Mouse (Mus musculus) cerebellum, adult 11-12 months (tissue): ENCODE measurements around the gene Smim14.
"Not testable (repeated sequence)": the region's sequence is repeated elsewhere in the genome, so short reads cannot be mapped to it uniquely, and the experiment has no call there.

Source experiments
- DNase-seq: peaks from one replicate; pipeline ENCODE4 v3.0.0; 2022

Gene Smim14

DNA sequence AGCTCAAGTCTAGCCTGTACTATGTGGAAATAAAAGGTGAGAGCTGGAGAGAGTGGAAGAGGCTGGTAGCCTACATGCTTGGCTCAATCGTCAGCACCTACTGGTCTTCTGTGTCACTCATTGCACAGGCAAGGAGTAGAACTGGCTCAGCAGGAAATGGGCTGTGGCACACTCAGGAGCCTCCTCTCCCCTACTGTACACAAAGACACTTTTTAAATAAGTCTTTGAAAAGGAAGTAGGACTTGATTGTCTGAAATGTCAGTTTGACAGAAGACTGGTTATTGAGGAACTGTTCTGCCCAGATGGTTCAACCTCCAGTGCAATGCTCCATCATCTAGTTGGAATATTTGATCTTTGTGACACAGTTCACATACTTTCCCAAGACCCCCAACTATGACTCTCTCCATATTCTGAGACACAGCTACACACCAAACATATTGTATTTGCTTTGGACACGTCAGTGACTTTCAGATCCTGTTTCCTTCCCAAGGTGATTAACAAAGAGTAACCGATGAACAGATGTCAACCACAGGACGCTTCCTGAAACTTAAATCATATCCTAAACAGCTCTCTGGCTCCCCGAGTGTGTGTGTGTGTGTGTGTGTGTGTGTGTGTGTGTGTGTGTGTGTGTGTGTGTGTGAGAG, 22.2 kb downstream of the Smim14 start:
- DNase-seq, result no peak

DNA sequence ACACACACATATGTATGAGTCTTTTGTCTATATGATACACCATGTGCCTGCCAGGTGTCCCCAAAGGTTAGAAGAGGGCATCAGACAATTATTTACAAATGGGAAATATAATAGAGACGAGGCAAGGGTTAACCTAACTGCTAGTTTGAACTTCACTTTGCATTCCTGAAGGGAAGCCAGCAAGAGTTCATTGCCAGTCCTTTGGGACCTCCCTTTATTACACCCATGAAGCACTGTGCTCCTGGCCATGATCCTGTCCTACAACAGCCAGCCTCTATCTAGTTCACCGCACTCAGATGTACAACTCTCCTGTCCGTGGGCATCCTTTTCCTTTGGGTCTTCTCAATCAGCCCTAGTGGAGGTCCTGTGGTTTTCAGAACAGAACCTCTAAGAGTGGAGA, 23.5 kb downstream of the Smim14 start:
- no peak for DNase-seq

DNA sequence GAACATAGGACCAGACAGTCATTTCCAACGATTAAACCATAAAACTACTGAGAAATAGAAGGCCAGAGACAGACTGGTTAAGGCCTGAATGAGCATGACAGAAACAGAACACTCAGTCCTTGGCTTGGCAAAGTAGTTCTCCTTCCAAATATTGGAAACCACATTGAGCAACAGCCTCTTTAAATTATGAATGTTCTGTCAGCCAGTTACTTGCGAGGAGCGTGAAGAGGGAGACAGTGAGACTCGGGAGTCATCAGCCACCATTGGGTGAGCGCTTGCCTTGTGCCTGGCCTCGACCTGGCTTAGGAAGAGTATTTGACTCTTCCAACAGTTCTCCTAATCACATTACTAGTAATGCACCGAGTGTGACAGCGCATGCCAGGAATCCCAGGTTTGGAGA, 28.6 kb downstream of the Smim14 start:
- no peak for DNase-seq

DNA sequence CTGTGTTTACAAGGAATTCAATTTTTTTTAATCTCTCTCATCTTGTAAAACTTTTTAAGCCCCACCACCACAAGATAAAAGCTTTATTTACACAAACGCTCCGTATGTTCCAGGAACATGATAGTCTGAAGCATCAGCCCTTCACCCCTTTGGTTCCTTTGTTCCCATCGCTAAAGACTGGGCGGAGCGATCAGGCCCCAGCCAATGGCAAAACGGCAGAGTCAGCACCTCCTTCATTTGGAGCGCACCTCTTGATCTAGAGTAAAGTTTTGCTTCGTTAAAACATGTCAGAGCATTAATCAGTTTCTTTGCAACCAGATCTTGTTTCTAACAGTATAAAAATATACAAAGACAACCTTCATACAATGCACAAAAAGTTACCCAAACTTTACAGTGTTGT, 31.2 kb downstream of the Smim14 start:
- no peak for DNase-seq

DNA sequence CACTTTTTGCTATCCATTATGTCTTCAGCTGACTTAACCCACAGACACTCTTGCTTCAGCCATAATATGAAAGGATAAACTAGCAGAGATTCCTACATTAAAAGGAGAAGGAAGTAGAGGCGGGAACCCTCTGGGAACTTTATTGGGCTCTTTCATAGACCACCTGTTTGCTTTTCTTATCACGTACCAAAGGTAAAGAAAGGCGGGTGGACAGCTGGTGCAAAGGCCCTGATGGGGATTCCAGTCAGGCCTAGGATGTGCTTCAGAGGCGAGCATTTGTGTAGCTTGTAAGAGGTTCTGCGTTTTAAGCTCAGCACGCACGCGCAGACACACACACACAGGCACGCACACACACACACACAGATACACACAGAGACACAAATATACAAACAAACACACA, 35.6 kb downstream of the Smim14 start:
- no peak for DNase-seq

DNA sequence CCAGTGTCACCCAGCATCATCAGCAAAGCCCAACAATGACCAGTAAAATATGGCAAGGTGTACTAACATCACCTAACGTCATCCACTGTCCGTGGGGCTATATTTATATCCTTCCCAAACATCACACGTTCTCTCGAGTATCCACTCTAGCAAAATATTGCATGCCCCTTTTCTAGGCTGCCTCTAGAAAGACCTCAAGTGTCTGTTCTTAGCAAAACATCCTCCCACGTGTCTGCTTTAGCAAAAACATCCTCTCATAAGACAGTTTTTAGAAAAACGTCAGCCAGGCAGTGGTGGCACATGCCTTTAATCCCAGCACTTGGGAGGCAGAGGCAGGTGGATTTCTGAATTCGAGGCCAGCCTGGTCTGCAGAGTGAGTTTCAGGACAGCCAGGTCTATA, 36.8 kb downstream of the Smim14 start:
- DNase-seq, result no peak

DNA sequence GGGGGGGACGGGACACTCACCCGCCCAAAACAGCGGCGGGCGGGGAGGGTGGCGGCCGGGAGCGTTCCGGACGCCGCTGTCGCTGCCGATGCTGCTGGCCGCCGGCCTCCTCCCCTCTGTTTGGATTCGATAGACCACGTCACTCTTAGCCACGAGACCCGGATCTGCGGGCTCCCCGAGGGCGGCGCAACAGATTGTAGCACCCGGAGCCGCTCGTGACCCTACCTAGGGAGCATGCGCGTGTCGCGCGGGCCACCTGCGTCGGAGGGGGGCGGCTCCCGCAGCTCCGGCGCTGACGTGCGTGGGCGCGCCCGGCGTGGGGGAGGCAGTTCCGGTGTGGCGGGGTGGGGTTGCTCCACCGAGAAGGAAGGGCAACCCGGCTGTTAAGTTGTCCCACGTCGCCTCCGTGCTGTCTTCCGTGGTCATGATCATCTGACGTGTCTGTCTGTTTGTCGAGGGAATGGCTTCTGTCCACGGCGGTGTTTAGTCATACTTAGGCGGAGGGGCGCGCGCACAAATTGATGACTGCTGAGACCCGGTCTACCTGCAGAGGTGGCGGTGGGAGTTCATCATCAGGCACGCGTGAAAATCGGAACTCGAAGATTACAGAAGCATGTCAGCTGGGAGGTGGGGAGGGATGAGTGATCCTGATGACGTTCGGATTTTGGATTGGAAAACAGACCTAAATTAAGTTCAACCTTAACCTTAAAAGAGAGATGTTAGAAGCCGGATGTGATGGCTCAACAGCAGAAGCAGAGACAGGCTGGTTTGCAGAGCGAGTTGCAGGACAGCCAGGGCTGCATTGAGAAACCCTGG, 44.1 kb downstream of the Smim14 start, which contains the start of gene Gm43552:
Gm43552 (minus strand) TSS at position 118 of the 816 bp plus-strand sequence.
- DNase-seq, result peak; percentile 98

DNA sequence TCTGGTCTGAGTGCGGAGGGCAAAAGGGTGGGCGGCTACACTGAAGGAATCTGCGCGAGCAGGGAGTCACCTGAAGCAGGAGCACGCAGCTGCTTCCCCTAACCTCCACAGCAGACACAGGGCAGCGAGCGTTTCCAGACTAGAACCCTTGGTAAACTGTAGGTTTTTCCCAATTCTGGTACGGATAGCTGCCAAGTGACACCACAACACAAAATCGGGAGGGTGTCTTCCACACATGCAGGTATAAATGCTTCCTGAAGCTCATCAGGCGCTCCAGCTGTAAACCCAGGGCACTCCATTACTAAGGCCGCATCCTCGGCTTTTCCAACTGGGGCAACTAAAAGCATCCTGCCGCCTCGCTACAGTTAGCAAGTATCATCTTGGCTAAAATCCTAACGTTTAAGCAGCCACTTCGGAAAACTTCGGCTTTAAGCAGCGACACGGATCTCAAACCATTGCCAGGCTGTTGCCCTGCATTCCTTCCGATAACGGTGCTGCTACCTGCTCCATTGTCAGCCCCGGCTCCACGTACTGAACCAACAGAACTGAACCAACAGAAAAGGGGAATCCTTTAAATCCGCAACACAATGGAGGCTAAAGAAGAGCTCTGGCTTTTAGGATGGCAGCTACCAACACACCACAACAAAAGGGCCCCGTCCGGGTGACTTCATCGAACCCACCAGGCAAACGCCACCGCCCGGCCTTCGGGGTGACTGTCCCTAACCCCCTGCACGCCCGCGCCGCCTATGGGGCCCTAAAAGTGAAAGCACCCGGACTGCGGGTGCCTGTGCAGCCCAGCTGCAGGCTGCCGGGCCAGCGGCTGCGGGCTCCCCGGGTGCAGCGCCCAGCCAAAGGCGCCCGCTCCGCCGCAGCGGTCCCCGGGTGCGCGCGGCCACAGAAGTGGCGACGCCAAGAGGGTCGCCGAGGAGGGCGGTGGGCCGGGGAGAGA, 44.9 kb downstream of the Smim14 start:
- DNase-seq, result peak; percentile 77

DNA sequence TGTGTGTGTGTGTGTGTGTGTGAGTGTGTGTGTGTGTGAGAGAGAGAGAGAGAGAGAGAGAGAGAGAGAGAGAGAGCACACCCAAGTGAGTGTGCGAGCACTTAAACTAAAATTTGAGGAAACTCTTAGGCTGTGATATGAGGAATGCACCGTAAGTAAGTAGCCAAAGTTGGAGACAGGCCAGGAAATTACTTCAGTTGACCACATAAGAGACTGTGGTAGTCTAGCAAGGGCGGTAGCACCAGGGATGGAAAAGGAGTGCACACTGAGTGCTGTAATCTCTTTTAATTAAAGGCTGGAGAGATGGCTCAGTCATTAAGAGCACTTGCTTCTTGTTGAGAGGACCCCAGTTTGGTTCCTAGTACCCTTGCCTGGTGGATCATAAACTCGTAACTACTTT, 47.2 kb downstream of the Smim14 start:
- DNase-seq, result no peak

DNA sequence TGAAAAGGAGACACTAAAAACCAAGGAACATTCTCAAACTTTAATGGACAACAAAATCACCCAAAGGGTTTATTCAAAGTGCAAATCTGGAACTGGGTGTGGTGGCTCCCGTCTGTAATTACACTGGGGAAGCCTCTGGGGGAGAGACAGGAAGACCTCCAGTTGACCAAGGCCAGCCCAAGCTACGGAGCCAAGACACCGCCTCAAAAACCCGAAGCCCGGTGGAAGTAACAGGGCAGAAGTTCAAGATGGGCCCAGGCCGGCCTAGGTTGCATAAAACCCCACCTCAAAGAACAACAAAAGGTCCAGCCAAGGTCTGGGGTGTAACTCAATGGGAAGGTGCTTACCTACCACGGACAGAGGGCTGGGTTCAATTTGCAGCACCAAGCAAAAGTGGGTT, 48.3 kb downstream of the Smim14 start:
- DNase-seq, result no peak

DNA sequence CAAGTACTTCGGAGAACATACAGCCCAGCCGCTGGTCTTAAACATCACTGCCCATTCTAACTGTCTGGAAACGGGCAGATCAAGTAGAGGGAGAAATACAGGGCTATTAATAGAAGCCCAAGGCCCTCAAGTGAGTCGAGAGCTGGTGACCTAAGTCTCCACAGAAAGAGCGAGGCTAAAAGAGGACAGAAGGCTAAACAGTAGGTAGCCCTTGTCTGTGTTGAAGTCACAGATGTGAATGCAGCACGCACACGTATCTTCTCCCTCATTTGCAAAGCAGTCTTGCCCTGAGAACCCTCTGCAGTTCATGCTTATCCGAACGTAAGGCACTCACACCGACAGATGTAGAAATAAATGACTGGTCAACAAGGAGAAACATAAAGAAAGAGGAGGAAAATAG, 49.6 kb downstream of the Smim14 start:
- DNase-seq, result no peak

DNA sequence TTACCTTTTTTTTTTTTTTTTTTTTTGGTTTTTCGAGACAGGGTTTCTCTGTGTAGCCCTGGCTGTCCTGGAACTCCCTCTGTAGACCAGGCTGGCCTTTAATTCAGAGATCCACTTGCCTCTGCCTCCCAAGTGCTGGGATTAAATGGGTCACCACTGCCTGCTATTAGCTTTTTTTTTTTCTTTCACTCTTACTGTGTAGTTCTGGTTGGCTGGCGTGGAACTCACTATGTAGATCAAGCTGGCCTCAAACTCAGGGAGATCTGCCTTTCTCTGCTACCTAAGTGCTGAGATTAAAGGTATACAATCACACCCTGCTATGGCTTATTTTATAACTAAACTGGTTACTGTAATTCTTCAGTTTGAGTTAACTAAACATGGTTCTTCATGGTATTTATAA, 50.5 kb downstream of the Smim14 start:
- DNase-seq, result no peak

DNA sequence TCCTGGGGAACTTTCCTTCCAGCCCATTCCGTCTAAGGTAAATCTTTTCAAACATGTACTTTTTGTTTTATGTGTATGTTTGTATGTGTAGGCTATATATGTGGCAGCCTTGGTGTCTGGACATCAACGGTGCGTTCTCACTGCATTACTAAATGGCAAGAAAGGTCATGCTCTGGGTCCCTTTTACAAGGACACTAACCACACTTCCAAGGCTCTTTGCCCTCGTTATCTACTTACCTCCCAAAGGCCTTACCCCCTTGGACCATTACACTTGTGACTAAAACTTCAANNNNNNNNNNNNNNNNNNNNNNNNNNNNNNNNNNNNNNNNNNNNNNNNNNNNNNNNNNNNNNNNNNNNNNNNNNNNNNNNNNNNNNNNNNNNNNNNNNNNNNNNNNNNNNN, 54.0 kb downstream of the Smim14 start:
- DNase-seq, result no peak

DNA sequence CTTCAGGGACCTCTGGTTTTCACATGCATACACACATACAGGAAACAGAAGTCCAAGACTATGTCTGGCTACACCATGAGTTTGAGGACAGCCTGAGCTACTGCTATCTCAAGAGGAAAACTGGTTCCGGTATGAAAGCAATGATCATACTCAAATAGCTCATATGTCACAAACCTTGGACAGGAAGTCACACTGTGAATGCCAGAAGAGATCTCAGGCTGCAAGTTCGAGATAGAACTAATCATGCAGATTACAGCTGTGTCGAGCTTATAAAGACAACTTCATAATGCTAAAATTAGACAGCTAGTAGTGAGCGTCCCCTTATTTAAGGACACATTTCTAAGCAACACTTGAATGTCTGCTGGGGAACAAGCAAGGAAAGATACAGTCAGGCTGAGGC, 56.5 kb downstream of the Smim14 start:
- no peak for DNase-seq

DNA sequence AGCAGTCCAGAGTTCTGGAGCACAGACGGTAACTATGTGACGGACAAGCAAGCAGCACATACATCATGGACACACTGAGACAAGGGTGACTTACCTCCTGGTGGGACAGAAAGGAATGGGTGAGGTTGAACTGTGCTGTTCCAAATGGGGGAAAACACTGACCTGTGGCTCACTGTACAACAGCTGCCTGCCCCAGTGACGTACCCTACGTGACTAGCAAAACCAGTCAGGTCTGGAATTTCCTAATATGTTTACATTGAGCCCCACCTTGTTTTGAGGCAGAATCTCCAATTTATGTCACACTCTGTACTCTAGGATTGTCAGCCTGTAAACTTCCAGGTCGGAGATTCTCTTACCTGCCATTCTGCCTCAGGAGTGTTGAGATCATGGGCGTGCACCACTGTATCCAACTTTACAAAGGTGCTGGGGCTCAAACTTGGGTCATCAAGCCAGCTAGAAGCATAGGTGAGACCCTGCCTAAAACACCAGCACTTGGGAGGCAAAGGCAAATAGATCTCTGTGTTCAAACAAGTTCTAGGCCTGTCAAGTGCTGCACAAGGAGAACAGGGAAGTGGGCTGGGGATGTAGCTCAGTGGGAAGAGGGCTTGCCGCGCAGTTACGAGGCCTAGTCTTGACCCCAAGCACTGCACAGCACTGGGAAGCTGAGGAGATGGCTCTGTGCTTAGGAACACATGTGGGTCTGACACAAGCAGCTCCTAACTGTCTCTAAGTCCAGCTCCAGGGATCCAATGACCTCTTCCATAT, 57.1 kb downstream of the Smim14 start:
- no peak for DNase-seq

DNA sequence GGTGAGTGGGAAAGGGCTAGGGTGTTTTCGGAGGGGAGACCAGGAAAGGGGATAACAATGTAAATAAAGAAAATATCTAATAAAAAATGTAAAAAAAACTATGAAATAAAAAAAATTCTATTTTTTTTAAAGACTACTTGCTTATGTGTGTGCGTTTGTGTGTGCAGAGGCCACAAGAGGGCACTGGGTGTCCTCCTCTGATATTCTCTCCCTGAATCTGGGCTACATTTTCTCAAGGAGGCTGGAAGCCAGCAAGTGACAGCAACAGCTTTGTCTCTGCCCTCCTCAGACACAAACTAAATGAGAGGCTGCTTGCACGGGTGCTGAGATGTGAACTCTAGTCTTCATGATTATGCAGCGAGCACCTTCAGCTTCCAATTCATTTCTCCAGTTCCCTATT, 58.8 kb downstream of the Smim14 start:
- DNase-seq, result peak; percentile 40

DNA sequence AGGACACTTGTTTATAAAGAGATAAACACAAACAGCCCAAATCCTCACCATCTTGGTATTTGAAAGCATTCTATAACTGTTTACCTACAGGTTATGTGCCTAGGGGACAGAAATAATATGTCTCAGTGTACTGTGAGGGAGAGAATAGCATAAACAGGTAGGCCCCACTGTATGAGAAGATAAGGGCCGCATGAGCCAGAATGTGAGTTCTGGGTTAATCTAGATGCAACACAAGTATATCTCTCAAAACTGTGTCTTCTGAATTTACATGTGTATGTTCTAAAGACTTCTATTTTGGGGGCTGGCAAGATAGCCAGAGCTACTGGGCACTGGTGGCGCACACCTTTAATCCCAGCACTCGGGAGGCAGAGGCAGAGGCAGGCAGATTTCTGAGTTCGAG, 60.2 kb downstream of the Smim14 start:
- not testable (repeated sequence) for DNase-seq

DNA sequence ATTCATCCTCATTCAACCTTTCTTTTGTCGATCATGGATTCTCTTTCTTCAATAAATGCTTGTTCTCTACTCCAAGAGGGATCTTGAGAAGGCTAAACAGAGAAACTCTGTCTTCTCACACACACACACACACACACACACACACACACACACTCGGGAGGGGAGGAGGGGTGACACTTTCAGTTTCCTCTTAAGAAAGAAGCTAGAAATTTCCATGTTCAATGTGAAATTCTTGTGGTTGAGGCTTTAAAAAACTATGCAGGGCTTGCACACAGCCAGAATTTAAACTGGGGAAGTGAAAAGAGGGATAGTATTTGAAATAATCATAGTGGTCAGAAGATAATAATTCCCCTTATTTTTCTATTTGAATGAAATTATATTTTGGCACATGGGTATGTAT, 61.2 kb downstream of the Smim14 start:
- DNase-seq, result no peak

DNA sequence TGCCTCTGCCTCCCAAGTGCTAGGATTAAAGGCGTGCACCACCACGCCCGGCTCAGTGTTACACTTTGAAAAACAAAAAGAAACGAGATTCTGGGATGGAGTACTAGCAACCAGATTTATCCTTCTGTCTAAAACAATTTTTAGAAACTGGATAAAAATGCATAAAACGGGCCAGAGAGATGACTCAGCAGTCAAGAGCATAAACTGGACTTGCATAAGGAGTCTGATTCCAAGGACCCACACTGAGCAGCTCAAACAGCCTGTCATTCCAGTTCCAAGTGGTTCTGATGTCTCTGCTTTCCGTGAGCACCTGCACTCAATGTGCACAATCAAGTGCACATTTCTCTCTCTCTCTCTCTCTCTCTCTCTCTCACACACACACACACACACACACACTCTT, 67.2 kb downstream of the Smim14 start:
- DNase-seq, result peak; percentile 48

DNA sequence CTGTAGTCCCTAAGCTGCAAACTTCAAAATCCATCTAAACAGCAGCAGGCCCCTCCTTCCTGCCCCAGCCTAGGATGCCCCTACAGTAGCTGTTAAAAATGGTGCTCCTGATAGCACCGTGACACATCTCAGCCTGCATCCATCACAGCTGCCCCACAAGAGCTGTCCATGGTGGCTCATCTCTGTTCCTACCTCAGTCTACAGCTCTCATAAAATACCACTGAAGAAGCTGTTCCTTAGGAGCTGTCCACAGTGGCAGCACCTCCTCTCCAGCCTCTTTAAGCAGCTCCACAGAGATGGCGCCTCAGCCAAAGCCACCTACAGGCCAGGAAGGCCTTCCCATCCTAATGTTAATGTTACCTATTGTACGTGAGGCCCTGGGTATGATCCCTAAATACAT, 70.1 kb downstream of the Smim14 start:
- no peak for DNase-seq

DNA sequence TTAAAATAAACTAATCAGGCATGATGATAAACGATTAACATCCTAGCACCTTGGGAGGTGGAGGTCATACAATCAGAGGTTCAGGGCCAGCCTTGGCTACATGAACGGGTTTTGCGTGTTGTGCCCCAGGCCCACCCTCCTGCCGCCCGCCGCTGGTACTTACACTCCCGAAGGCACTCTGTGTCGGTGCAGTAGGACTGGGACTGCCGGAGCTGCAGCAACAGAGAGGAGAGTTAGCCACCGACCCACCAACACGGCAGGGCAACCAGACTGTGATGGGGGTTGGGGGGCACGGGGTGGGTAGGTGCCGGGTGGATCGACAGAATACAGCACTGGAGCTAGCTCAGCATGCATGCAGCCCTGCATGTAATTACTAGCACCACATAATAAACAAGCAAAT, 76.6 kb downstream of the Smim14 start:
- DNase-seq, result no peak

DNA sequence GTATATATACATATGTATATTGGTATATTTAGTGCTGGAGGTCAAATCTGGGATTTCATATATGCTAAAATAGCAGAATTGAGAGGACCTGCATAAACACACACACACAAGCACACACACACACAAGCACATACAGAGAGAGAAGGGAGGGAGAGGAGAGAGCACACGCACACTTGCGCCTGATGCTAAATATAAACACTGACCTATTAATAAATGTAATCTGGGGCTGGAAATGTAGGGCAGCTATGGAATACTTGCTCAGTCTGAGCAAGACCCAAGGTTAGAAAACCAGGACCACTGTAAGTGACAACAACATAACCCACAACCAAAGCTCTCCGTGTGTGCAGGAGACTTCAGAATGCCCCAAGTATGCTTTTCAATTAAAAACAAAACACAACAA, 77.5 kb downstream of the Smim14 start:
- DNase-seq, result no peak

DNA sequence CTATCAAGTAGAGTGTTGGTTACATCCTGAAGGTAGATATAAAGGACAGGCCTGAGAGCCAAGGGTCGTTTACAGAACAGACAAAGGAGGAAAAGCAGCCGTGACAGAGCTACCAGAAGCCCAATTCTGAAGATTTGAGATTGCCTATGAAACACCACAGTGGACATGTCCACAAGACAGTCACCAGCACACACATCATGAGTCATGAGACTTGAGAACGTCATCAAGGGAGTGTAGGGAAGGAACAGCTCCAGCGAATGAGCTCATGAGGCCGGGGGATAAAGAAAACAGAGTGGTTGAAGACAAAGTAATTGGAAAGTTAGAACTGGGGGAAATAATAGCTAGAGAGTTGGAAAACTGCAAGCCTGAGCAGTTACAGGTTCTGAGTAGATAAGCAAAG, 79.1 kb downstream of the Smim14 start:
- no peak for DNase-seq
